Mouse (Mus musculus) thymus, postnatal 4 days (tissue): ENCODE data around the gene Lta.
A peak's percentile ranks its signal among the peaks of the same experiment; 100 is the strongest.

Experiments
- DNase-seq: peaks from one replicate; pipeline ENCODE4 v3.0.0; 2021

Gene Lta

DNA sequence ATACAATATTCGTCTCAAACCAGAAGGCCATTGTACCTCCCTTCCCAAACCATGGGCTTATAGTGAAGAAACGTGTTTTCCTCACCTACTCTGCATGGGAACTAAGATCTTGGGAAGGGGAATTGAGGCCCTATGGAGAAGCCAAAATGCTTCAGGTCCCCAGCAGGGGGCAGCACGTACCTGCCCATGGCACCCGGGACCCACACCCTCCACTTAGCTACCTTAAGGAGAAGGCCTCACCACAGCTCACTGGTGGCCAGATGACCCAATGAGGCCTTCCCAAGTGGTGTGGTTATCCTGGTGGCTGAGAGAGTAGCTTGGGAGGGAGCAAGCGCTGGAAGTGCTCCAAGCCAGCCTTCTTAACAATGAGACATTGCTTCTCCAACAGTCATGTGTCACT, 26.6 kb downstream of the Lta start:
- DNase-seq, result peak; percentile 94

GRCm38 (mm10) chr17:35175968-35176367, 29.2 kb downstream of the Lta start, which contains the start of gene Aif1:
Aif1 (minus strand) TSS chr17:35176068.
- no peak for DNase-seq

GRCm38 (mm10) chr17:35175382-35175781, 29.8 kb downstream of the Lta start:
- DNase-seq, result no peak

- DNase-seq, result no peak
Observed at GRCm38 (mm10) chr17:35174201-35174977, 30.8 kb downstream of the Lta start.

GRCm38 (mm10) chr17:35173329-35173728, 31.8 kb downstream of the Lta start:
- DNase-seq, result no peak

- DNase-seq, result no peak
Observed at GRCm38 (mm10) chr17:35172445-35173234, 32.5 kb downstream of the Lta start.

GRCm38 (mm10) chr17:35168541-35169207, 36.5 kb downstream of the Lta start:
- no peak for DNase-seq

GRCm38 (mm10) chr17:35167794-35168193, 37.4 kb downstream of the Lta start:
- DNase-seq, result no peak

DNA sequence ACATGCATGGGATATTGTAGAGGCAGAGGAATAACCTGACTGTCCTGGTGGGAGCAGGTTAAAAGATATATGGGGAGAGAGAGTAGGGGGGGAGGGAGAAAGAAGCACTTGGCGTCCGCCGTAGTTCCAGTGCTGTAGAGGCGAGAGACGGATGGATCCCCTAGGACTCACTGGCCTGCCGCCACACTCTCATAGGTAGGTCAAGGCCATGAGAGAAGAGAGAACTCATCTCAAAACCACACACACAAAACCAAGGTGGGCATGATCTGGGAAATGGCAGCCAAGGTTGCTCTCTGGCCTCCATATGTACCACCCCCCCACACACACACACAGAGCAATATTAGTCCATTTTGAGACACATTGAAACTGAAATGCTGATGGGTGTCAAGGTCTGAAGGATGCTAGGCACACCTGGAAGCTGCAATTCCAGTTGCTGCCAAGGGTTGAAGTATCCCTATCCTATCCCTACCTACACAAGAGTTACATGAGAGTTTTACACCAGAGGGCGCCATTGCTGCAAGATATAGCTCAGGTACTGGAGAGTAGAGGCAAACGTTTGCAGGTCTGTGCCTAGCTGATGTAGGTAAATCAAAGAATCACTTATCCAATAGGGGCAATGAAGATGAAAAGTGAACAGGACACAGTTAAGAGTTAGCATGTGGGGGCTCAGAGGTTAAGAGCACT, 38.7 kb downstream of the Lta start:
- DNase-seq, result peak; percentile 80

- DNase-seq, result no peak
Observed at GRCm38 (mm10) chr17:35165451-35166155, 39.5 kb downstream of the Lta start.

DNA sequence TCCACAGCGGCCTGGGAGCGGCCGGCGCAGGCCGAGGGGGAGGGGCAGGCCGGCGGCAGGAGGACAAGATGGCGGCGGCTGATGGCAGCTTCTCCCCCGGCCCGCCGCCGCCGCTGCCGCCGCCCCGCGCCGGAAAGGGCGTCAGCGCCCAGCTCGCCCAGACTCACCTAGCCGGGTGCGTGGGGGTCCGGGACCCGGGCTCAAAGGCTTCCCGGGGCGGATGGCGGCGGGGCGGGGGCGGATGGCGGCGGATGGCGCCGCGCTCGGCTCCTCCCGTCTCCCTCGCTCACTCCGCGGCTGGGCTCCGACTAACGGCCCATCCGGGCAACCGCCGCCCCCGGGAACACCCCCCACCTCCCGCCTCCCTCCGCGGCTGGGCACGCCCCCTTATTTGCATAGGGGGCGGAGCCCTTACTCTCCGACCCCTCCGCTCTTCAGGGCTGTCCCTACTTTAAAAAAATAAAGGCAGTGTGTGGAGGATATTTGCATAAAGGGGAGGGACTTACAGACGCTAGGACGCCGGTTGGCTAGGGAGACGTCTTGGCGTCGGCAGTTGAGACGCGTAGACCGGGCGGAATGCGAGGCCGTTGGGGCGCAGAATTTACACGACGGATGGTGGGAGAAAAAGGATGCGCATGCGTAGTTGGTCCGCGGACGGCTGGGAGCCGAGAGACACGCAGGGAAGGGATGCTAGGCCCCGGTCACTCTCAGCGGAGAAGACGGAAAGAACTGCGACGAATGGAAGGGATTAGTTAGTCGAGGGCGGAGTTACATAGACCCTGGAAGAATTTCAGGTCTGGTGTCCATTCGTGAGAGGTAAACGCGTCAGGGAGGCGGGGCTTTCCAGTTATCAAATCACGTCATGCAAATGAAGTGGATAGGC, 40.3 kb downstream of the Lta start, which contains the start of gene Prrc2a:
TSS of gene Prrc2a (minus strand) at position 330 of the 883 bp plus-strand sequence.
- DNase-seq, result peak; percentile 97

DNA sequence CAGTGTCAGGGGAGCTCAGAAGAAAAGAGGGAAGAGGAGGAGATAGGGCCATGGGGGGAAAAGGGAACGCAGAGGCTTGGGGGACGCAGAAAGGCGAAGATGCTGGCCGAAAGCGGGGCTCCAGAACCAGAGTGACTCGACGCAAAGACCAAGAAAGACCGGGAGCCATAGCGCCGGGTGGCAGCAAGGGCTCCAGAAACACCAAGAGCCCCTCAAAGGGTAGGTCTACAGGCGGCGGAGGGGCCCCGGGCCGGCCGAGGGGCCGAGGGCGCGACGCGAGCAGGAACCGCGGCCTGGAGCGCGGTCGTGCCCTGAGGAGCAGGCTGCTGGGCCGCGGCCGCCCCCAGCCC, 41.0 kb downstream of the Lta start:
- DNase-seq, result no peak

- no peak for DNase-seq
Observed at GRCm38 (mm10) chr17:35163326-35164081, 41.6 kb downstream of the Lta start.

GRCm38 (mm10) chr17:35162730-35163129, 42.4 kb downstream of the Lta start:
- no peak for DNase-seq

- no peak for DNase-seq
Observed at GRCm38 (mm10) chr17:35162121-35162520, 43.0 kb downstream of the Lta start.

DNA sequence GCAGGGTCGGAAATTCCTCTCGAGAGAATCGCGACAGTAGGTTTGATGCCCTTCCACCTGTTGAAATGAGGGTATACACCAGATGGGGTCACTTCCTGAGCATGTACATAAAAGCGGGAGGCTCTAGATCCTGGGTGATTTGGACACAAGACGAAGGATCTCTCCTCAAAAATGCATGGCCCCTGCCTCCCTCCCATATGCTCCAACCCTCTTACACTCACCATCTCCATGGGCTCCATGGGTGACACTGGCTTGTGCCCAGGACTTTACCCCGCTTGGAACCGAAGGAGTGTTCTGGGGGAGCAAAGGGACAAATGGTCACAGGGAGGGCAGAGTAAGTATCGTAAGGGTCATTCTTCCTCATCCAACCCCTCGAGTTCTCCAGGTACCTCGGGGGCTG, 43.7 kb downstream of the Lta start:
- DNase-seq, result no peak

DNA sequence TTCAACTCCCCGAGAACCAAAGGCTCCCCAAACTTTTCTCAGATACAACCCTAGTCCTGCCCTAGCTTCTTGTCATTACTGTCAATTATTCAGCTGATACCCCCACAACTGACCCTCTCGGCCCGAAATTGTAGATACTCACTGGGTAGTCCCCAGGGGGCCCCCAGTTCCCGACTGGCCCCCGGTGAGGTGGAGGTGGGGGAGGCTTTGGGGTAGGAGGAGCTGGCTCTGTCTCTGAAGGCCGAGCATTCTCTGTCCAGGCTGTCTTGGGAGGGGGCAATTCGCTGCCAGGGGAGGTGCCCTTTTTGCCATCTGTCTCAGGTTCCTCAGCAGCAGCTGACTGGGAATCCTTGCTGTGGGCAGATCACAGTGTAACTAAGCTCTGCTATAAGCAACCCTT, 45.5 kb downstream of the Lta start:
- DNase-seq, result no peak

GRCm38 (mm10) chr17:35158850-35159593, 46.1 kb downstream of the Lta start:
- no peak for DNase-seq

GRCm38 (mm10) chr17:35157661-35158175, 47.4 kb downstream of the Lta start:
- DNase-seq, result no peak

GRCm38 (mm10) chr17:35157254-35157653, 47.9 kb downstream of the Lta start:
- DNase-seq, result no peak
